Mouse (Mus musculus): ENCODE results near the gene Kcnn3.

DNA sequence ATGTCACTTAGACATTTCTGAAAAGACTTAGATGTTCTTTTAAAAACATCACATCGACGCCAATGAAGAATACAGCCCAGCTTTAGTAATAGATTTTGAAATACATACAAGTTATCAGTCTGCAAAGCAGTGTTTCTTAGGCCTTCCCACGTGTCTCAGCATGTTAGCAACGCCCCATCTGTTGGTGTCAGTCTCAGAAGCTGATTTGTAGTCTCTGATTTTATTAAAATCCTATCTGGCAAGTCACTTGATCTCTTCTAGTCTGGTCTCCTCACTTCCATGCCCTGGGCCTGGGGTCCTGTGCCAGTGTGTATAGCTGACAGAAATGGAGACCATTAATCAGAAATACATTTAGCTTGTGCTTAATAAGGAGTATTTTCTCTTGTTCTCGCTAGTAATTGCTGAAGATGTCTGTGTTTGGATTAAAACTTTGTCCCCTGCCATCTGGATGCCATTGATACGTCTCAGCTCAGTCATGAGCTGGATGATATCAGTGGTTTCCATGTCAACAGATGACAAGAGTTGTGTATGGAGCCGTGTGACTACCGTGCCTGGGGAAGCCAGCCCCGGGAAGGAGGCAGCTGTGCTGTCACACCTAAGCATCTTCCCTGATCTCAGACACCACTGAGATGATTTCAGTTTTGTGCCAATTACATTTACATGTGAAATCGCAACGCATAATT is 140.1 kb downstream of the Kcnn3 start:
- TF ChIP-seq POLR2A (IDR thresholded peaks at IDR 0.05; ENCODE audit: control insufficient read depth, low read depth, low read length) = no peak
- TF ChIP-seq CTCF (IDR thresholded peaks at IDR 0.05; ENCODE audit: control insufficient read depth, insufficient read depth, insufficient replicate concordance, low read depth, low read length) = no peak
